Mouse (Mus musculus): ENCODE results near the gene Adrb1. TPM values are rescaled to one million over a fixed set of nuclear protein-coding genes. Genes with fewer than 3 reads are reported as not detected.
"Not testable (repeated sequence)": the region's sequence is repeated elsewhere in the genome, so short reads cannot be mapped to it uniquely, and the experiment has no call there.

Adrb1 gene
- total RNA-seq, 1 experiment from 2014 or later = 20.2 TPM

DNA sequence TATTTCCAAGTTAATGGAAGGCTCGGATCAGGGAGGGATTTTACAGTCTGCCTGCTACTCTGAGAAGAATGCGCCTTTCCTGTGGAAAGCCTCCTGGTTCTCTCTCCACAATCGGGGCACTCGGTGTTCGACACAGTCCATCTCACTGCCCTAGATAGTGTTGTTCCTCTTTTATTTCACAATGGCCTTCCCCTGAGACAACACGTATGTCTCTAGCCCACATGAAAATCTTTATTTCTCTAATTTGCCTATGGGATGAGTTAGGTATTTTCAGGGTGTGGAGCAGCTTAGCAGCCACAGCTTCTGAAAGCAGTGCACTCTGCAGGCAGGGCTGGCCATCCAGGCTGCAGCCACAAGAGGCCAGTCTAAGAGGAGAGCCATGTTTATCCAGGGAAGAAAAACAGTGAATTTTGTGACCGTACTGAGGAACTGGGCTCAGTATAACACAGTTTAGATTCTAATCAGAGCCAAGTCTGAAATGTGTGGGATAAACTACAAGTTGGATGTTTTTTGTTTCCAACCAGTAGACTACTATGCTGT lies 12.1 kb downstream of the Adrb1 start:
- peak; percentile 87 for ATAC-seq (replicated peaks; ENCODE audit: insufficient number of reproducible peaks, low FRiP score, low TSS enrichment, poor library complexity, severe bottlenecking)

GRCm38 (mm10) chr19:56735747-56736146 lies 13.7 kb downstream of the Adrb1 start:
- no peak for ATAC-seq (replicated peaks; ENCODE audit: insufficient number of reproducible peaks, low FRiP score, low TSS enrichment, poor library complexity, severe bottlenecking)

GRCm38 (mm10) chr19:56736287-56736686 lies 14.3 kb downstream of the Adrb1 start:
- no peak for ATAC-seq (replicated peaks; ENCODE audit: insufficient number of reproducible peaks, low FRiP score, low TSS enrichment, poor library complexity, severe bottlenecking)

GRCm38 (mm10) chr19:56745061-56745460 lies 23.1 kb downstream of the Adrb1 start:
- no peak for ATAC-seq (replicated peaks; ENCODE audit: insufficient number of reproducible peaks, low FRiP score, low TSS enrichment, poor library complexity, severe bottlenecking)

GRCm38 (mm10) chr19:56745528-56745927 lies 23.5 kb downstream of the Adrb1 start:
- ATAC-seq (replicated peaks; ENCODE audit: insufficient number of reproducible peaks, low FRiP score, low TSS enrichment, poor library complexity, severe bottlenecking) = no peak

DNA sequence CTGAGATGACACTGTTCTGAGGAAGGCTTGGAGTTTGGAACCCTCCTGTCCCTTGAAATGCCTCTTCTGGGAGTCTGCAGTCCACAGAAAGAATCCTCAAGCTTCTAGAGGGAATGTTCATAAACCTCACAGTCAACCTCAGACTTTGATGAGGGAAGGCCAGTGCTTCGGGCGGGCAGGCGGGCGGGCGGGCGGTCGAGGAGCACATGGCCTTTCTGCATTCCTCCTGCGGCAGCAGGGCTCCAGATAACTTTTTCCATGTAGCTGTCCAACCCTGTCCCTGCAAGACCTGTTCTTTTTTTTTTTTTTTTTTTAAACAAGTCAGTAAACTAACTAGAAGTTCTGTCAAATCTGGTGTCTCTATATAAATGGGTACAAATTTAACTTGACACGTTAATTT lies 24.6 kb downstream of the Adrb1 start:
- ATAC-seq (replicated peaks; ENCODE audit: insufficient number of reproducible peaks, low FRiP score, low TSS enrichment, poor library complexity, severe bottlenecking) = no peak

GRCm38 (mm10) chr19:56747878-56748277 lies 25.9 kb downstream of the Adrb1 start:
- ATAC-seq (replicated peaks; ENCODE audit: insufficient number of reproducible peaks, low FRiP score, low TSS enrichment, poor library complexity, severe bottlenecking) = 0 out of 2 replicates have a peak, but pooled peaks have one; percentile 46

- peak; percentile 83 for ATAC-seq (replicated peaks; ENCODE audit: insufficient number of reproducible peaks, low FRiP score, low TSS enrichment, poor library complexity, severe bottlenecking)
Observed at GRCm38 (mm10) chr19:56749343-56749742, 27.3 kb downstream of the Adrb1 start.

DNA sequence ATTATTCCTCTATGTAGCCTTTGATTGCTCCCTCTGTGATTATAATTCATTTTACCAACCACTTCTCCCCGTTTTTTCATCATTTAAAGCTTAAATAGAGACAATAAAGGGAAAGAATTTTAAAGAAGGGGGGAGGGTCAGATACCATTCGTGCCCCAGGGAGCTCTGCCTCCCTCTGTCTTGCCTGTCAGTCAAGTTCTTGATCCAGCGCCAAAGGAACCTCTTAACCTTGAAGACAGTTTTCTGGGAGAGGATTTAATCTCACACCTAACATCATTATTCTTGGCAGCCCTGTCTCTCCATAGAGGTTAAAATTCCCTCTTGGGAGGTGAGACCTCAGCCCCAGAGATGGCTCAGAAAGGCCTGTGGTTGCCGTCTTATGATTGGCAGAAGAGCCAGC lies 28.7 kb downstream of the Adrb1 start:
- no peak for ATAC-seq (replicated peaks; ENCODE audit: insufficient number of reproducible peaks, low FRiP score, low TSS enrichment, poor library complexity, severe bottlenecking)

DNA sequence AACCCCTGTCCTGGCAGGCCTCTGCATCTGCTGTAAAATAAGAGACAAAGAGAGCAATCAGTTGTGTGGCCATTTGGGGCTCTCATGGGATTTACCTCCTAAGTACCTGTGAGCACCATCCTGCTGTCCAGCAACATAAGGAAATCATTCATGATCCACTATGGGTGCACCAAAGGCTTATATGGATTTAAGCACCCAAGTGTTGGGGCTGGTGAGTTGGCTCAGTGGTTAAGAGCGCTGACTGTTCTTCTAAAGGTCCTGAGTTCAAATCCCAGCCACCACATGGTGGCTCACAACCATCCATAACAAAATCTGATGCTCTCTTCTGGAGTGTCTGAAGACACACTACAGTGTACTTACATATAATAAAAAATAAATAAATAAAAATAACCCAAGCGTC lies 32.5 kb downstream of the Adrb1 start:
- not testable (repeated sequence) for ATAC-seq (replicated peaks; ENCODE audit: insufficient number of reproducible peaks, low FRiP score, low TSS enrichment, poor library complexity, severe bottlenecking)

DNA sequence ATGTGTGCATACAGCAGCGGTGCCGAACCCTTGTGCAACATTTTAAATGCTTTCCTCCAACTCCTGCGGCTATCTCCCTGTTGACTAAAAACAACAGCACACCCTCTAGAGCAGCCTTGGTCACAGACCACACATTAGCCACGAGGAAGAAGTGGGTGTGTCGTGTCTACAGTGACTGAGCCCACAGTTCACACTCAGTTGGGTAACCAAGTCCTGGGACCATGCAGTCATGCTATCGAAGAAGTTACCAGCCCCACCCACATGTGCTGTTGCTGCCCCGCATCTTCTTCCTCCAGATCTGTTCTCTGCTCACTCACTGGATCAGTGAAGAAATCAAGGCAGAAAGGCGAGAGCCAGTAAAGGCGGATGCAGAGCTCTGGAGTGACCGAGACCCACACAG lies 34.4 kb downstream of the Adrb1 start:
- ATAC-seq (replicated peaks; ENCODE audit: insufficient number of reproducible peaks, low FRiP score, low TSS enrichment, poor library complexity, severe bottlenecking) = peak; percentile 90

- no peak for ATAC-seq (replicated peaks; ENCODE audit: insufficient number of reproducible peaks, low FRiP score, low TSS enrichment, poor library complexity, severe bottlenecking)
Observed at GRCm38 (mm10) chr19:56758311-56758710, 36.3 kb downstream of the Adrb1 start.

GRCm38 (mm10) chr19:56759740-56760139 lies 37.7 kb downstream of the Adrb1 start:
- no peak for ATAC-seq (replicated peaks; ENCODE audit: insufficient number of reproducible peaks, low FRiP score, low TSS enrichment, poor library complexity, severe bottlenecking)

DNA sequence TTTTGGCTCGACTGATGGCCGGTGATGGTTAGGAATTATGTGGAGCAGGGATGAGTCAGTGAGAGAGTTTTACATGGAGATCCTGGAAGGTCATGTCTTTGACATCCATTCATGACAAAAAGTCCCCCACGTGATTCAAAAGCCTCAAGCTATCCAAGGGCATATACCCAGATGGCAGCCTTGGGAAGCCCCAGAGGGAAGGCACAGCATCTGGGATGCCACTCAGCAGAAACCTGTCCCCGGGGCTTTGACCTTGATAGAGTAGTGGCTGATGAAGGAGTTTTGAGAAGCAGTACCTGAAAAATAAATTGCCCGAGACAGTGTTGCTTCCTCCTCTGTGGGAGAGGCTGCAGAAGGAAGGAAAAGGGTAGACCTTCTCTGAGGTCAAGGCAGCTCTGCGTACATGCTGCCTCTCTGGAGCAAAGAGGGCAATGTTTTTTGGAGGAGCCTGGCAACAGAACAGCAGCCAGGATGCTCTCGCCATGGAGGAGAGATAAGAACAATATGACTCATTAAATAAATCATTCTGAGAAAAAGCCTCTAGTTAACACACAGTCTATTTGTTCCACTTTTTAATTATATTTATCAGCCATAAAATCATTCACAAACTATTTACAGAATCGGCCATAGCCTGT lies 38.4 kb downstream of the Adrb1 start:
- no peak for ATAC-seq (replicated peaks; ENCODE audit: insufficient number of reproducible peaks, low FRiP score, low TSS enrichment, poor library complexity, severe bottlenecking)

- no peak for ATAC-seq (replicated peaks; ENCODE audit: insufficient number of reproducible peaks, low FRiP score, low TSS enrichment, poor library complexity, severe bottlenecking)
Observed at GRCm38 (mm10) chr19:56761096-56761495, 39.1 kb downstream of the Adrb1 start.

GRCm38 (mm10) chr19:56761727-56762126 lies 39.7 kb downstream of the Adrb1 start:
- peak; percentile 52; the same call in 1 of the 2 replicates for ATAC-seq (replicated peaks; ENCODE audit: insufficient number of reproducible peaks, low FRiP score, low TSS enrichment, poor library complexity, severe bottlenecking)

DNA sequence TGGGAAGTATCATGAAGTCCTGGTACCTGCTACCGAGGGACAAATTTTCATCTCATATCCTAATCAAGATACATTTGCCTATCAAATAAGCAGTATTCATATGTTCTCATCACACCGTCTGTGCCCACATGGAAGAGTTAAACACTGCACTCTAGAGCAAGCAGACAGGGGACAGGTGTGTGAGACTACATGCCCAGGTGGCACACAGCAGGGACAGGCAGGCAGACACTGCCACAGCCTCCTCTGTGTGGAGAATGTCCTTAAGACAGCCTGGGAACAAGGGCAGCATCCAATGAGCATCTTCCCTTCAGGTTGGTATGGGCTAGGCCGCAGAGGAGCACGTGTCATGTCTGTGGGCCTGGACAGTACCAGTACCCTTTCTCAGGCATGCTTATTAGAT lies 40.7 kb downstream of the Adrb1 start:
- ATAC-seq (replicated peaks; ENCODE audit: insufficient number of reproducible peaks, low FRiP score, low TSS enrichment, poor library complexity, severe bottlenecking) = no peak

DNA sequence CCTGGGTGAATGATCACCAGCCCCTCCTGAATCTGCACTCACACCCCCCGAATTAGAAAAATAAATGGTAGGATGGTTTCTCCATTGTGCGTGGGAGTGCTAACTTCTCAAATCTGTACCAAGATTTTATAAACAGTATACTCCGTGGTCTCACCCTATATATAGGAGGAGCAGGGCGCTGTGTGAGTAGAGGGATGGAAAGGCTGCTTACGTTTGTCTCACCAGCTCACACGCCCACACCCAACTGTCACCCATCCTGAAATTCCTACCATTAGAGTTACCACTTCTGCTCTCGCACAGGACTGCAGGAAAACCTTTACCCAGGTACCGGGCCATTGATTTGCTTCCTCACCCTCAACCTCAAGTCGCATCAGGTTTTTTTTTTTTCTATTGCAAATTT lies 47.0 kb downstream of the Adrb1 start:
- ATAC-seq (replicated peaks; ENCODE audit: insufficient number of reproducible peaks, low FRiP score, low TSS enrichment, poor library complexity, severe bottlenecking) = no peak

DNA sequence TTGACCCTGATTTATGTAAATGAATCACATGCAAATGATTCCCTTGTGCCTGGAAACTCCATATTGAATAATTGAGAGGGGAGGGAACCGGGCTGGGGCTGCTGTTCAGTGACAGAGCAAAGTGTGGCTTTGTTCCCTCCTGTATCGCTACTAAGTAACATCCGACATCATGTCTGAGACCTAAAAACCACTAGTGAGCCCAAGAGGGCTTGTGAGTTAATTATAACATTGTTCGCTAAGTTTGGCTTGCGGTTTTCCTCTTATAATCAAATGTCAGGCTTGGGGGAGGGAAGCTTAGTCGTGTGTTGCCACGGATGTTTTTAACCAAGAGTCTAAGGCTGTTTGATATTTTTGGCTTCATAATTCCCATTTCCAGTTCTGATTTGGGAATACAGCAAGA lies 50.2 kb downstream of the Adrb1 start:
- ATAC-seq (replicated peaks; ENCODE audit: insufficient number of reproducible peaks, low FRiP score, low TSS enrichment, poor library complexity, severe bottlenecking) = no peak

DNA sequence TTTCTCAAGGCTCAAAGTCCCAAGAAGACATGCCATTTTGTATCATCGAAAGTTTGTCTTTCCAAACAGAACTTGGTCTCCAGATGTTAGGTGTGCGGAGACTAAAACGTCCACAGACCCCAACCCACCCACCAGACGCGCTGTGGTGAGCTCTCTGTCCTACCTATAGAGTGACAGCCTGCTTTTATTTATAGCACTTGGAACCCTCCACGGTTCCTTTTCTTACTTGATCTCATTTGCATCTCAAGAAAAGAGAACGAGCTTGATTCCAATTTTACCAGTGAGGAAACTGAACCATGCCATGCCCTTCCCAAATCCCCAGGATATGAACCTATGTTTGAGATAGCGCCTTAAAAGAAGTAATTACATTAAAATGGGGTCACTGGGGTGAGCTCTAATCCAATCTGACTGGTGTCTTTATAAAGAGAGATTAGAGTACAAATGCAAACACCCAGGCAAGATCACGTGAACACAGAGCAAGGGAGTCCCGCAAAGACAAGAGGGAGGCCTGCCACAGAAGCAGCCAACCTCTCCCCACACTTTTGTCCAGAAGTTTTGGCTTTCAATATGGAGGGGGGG lies 51.5 kb downstream of the Adrb1 start:
- ATAC-seq (replicated peaks; ENCODE audit: insufficient number of reproducible peaks, low FRiP score, low TSS enrichment, poor library complexity, severe bottlenecking) = no peak

All from monocyte, adult 5-6 weeks (primary cell).